Mouse (Mus musculus) liver, embryonic 11.5 days (tissue): Measurements from ENCODE around the gene Olfr1032. TPM values are rescaled to one million over a fixed set of nuclear protein-coding genes. Genes with fewer than 3 reads are reported as not detected.

ENCODE experiments used
- polyA plus RNA-seq: library from polyadenylated mRNA; unstranded; fragments of >200 nt; fragmentation: Nextera tagmentation; extraction: Ambion mirVana; gene quantifications from 2 replicates; pipeline ENCODE4 v1.2.1, GENCODE M21; 2014

Olfr1032 gene
- polyA plus RNA-seq, 1 experiment from 2014 or later: not detected

Other genes with a start within 250 kb of the Olfr1032 start
- gene Olfr1012, start 242.8 kb upstream of the Olfr1032 start, polyA plus RNA-seq: not detected in 2 replicates
- not detected in 2 replicates for gene Olfr1013, start 238.4 kb upstream of the Olfr1032 start, polyA plus RNA-seq
- gene Olfr1014, start 232.8 kb upstream of the Olfr1032 start, polyA plus RNA-seq: not detected in 2 replicates
- not detected in 2 replicates for gene Olfr1015, start 223.5 kb upstream of the Olfr1032 start, polyA plus RNA-seq
- not detected in 2 replicates for gene Olfr1016, start 203.0 kb upstream of the Olfr1032 start, polyA plus RNA-seq
- not detected in 2 replicates for gene Olfr1018, start 187.1 kb upstream of the Olfr1032 start, polyA plus RNA-seq
- not detected in 2 replicates for gene Olfr1019, start 160.1 kb upstream of the Olfr1032 start, polyA plus RNA-seq
- gene Olfr1020, start 158.5 kb upstream of the Olfr1032 start, polyA plus RNA-seq: not detected in 2 replicates
- not detected in 2 replicates for gene Olfr1022, start 136.9 kb upstream of the Olfr1032 start, polyA plus RNA-seq
- gene Olfr1023, start 119.9 kb upstream of the Olfr1032 start, polyA plus RNA-seq: not detected in 2 replicates
- gene Olfr1024, start 100.5 kb upstream of the Olfr1032 start, polyA plus RNA-seq: not detected in 2 replicates
- not detected in 2 replicates for gene Olfr1025-ps1, start 90.3 kb upstream of the Olfr1032 start, polyA plus RNA-seq
- gene Olfr1026, start 84.0 kb upstream of the Olfr1032 start, polyA plus RNA-seq: not detected in 2 replicates
- not detected in 2 replicates for gene Olfr1028, start 55.1 kb upstream of the Olfr1032 start, polyA plus RNA-seq
- not detected in 2 replicates for gene Olfr1029, start 31.6 kb upstream of the Olfr1032 start, polyA plus RNA-seq
- gene Olfr1030, start 26.3 kb upstream of the Olfr1032 start, polyA plus RNA-seq: not detected in 2 replicates
- not detected in 2 replicates for gene Olfr1031, start 15.2 kb upstream of the Olfr1032 start, polyA plus RNA-seq
- gene Olfr1033, start 15.1 kb downstream of the Olfr1032 start, polyA plus RNA-seq: 0.60 and 0.88 TPM in 2 replicates
- gene Olfr1034, start 40.3 kb downstream of the Olfr1032 start, polyA plus RNA-seq: not detected in 2 replicates
- not detected in 2 replicates for gene Olfr1036, start 68.5 kb downstream of the Olfr1032 start, polyA plus RNA-seq
- not detected in 2 replicates for gene Olfr1037, start 81.8 kb downstream of the Olfr1032 start, polyA plus RNA-seq
- not detected in 2 replicates for gene Olfr1039, start 130.4 kb downstream of the Olfr1032 start, polyA plus RNA-seq
- not detected in 2 replicates for gene Olfr1040, start 141.2 kb downstream of the Olfr1032 start, polyA plus RNA-seq
- gene Olfr1042, start 156.3 kb downstream of the Olfr1032 start, polyA plus RNA-seq: not detected in 2 replicates
- gene Olfr1043, start 162.0 kb downstream of the Olfr1032 start, polyA plus RNA-seq: not detected in 2 replicates
- not detected in 2 replicates for gene Olfr1044, start 172.3 kb downstream of the Olfr1032 start, polyA plus RNA-seq
- not detected in 2 replicates for gene Olfr52, start 180.1 kb downstream of the Olfr1032 start, polyA plus RNA-seq
- gene Olfr1045, start 197.5 kb downstream of the Olfr1032 start, polyA plus RNA-seq: not detected in 2 replicates
- not detected in 2 replicates for gene Olfr1046, start 213.8 kb downstream of the Olfr1032 start, polyA plus RNA-seq
- gene Olfr1047, start 225.9 kb downstream of the Olfr1032 start, polyA plus RNA-seq: not detected in 2 replicates
- not detected in 2 replicates for gene Olfr1048, start 234.7 kb downstream of the Olfr1032 start, polyA plus RNA-seq